Mouse (Mus musculus): ENCODE measurements around the gene BC030499. TPM values are rescaled to one million over a fixed set of nuclear protein-coding genes. Genes with fewer than 3 reads are reported as not detected.

The BC030499 gene
- polyA plus RNA-seq, 1 experiment from 2014 or later = 0.51 TPM

Other genes with a start within 250 kb of the BC030499 start
- 27.6 TPM in 2 replicates for gene Eral1, start 210.5 kb upstream of the BC030499 start, polyA plus RNA-seq (2015; fragmentation: Nextera tagmentation; extraction: Ambion mirVana)
- 14.9 and 15.2 TPM in 2 replicates for gene Fam222b, start 196.2 kb upstream of the BC030499 start, polyA plus RNA-seq (2015; fragmentation: Nextera tagmentation; extraction: Ambion mirVana)
- 37.3 and 39.1 TPM in 2 replicates for gene Traf4, start 125.3 kb upstream of the BC030499 start, polyA plus RNA-seq (2015; fragmentation: Nextera tagmentation; extraction: Ambion mirVana)
- 17.7 TPM in 2 replicates for gene Nek8, start 114.2 kb upstream of the BC030499 start, polyA plus RNA-seq (2015; fragmentation: Nextera tagmentation; extraction: Ambion mirVana)
- 14.2 and 16.1 TPM in 2 replicates for gene Tlcd1, start 114.1 kb upstream of the BC030499 start, polyA plus RNA-seq (2015; fragmentation: Nextera tagmentation; extraction: Ambion mirVana)
- gene Rpl23a, start 107.3 kb upstream of the BC030499 start, polyA plus RNA-seq (2015; fragmentation: Nextera tagmentation; extraction: Ambion mirVana) = 708 and 711 TPM in 2 replicates
- gene Rab34, start 102.4 kb upstream of the BC030499 start, polyA plus RNA-seq (2015; fragmentation: Nextera tagmentation; extraction: Ambion mirVana) = 51.5 and 60.8 TPM in 2 replicates
- gene Proca1, start 97.4 kb upstream of the BC030499 start, polyA plus RNA-seq (2015; fragmentation: Nextera tagmentation; extraction: Ambion mirVana) = 2.4 and 2.6 TPM in 2 replicates
- gene Sdf2, start 45.1 kb upstream of the BC030499 start, polyA plus RNA-seq (2015; fragmentation: Nextera tagmentation; extraction: Ambion mirVana) = 58.0 and 64.5 TPM in 2 replicates
- gene Supt6, start 44.9 kb upstream of the BC030499 start, polyA plus RNA-seq (2015; fragmentation: Nextera tagmentation; extraction: Ambion mirVana) = 16.3 and 16.9 TPM in 2 replicates
- gene 2610507B11Rik, start 29.1 kb upstream of the BC030499 start, polyA plus RNA-seq (2015; fragmentation: Nextera tagmentation; extraction: Ambion mirVana) = 67.1 and 70.8 TPM in 2 replicates
- gene Spag5, start 10.7 kb downstream of the BC030499 start, polyA plus RNA-seq (2015; fragmentation: Nextera tagmentation; extraction: Ambion mirVana) = 27.7 and 28.5 TPM in 2 replicates
- 29.0 and 30.7 TPM in 2 replicates for gene Aldoc, start 32.1 kb downstream of the BC030499 start, polyA plus RNA-seq (2015; fragmentation: Nextera tagmentation; extraction: Ambion mirVana)
- 52.3 and 56.3 TPM in 2 replicates for gene Pigs, start 37.6 kb downstream of the BC030499 start, polyA plus RNA-seq (2015; fragmentation: Nextera tagmentation; extraction: Ambion mirVana)
- gene Unc119, start 52.6 kb downstream of the BC030499 start, polyA plus RNA-seq (2015; fragmentation: Nextera tagmentation; extraction: Ambion mirVana) = 34.0 and 37.1 TPM in 2 replicates
- gene Foxn1, start 95.7 kb downstream of the BC030499 start, polyA plus RNA-seq (2015; fragmentation: Nextera tagmentation; extraction: Ambion mirVana) = 4.1 and 7.9 TPM in 2 replicates
- gene Slc13a2, start 131.4 kb downstream of the BC030499 start, polyA plus RNA-seq (2015; fragmentation: Nextera tagmentation; extraction: Ambion mirVana) = 0.10 and 0.70 TPM in 2 replicates
- 6.1 and 7.2 TPM in 2 replicates for gene Slc46a1, start 174.9 kb downstream of the BC030499 start, polyA plus RNA-seq (2015; fragmentation: Nextera tagmentation; extraction: Ambion mirVana)
- gene Sarm1, start 206.9 kb downstream of the BC030499 start, polyA plus RNA-seq (2015; fragmentation: Nextera tagmentation; extraction: Ambion mirVana) = 0.12 and 0.21 TPM in 2 replicates
- gene Vtn, start 208.2 kb downstream of the BC030499 start, polyA plus RNA-seq (2015; fragmentation: Nextera tagmentation; extraction: Ambion mirVana) = 2.1 and 2.3 TPM in 2 replicates
- gene Sebox, start 212.6 kb downstream of the BC030499 start, polyA plus RNA-seq (2015; fragmentation: Nextera tagmentation; extraction: Ambion mirVana) = not detected in 2 replicates
- gene Tmem199, start 221.3 kb downstream of the BC030499 start, polyA plus RNA-seq (2015; fragmentation: Nextera tagmentation; extraction: Ambion mirVana) = 40.3 and 43.9 TPM in 2 replicates
- 186 and 187 TPM in 2 replicates for gene Poldip2, start 221.4 kb downstream of the BC030499 start, polyA plus RNA-seq (2015; fragmentation: Nextera tagmentation; extraction: Ambion mirVana)
- gene Tnfaip1, start 245.5 kb downstream of the BC030499 start, polyA plus RNA-seq (2015; fragmentation: Nextera tagmentation; extraction: Ambion mirVana) = 70.5 and 78.4 TPM in 2 replicates
- gene Ift20, start 245.5 kb downstream of the BC030499 start, polyA plus RNA-seq (2015; fragmentation: Nextera tagmentation; extraction: Ambion mirVana) = 98.4 and 109 TPM in 2 replicates

All from heart, embryonic 16.5 days (tissue).